Mouse (Mus musculus) lung, adult 2 months (tissue): ENCODE measurements at regions not wholly inside any gene's neighbourhood (a gene's known extent, or its start where the extent isn't known, plus 50 kb on each side); places are given as distances from the start of the nearest gene placed in this dataset.

Experiments
- CTCF ChIP-seq: fragments of 200-500 bp; IDR thresholded peaks from 2 replicates; pipeline ENCODE4 v1.5.1; 2011; ENCODE audit warnings: mild to moderate bottlenecking, low read length, control low read depth; ENCODE audit not compliant: insufficient read depth
- POLR2A ChIP-seq: fragments of 200-500 bp; IDR thresholded peaks from 2 replicates; pipeline ENCODE4 v1.6.1; 2011; ENCODE audit warnings: low read depth, mild to moderate bottlenecking, control low read depth, low read length, borderline replicate concordance; ENCODE audit errors: extremely low read depth

DNA sequence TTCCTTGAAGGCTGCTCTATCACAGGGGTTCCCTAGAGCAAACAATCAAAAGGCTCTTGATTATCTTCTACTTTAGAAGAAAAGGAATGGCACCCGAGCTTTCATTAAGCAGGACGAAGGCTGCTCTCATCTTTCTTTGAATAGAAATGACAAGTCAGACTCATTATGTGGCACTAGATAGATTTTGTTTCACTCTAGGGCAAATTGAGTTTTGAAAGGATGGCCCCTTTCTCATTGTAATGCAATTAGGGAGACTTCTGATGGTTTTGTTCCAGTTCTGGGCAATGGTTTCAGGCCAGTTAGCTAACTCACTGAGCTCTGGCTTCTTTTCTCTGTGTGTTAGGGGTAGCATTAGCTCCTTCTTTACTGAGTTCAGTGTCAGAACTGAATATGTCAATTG, 69.5 kb upstream of the Acpp start:
- TF ChIP-seq CTCF (no peak), POLR2A (no peak)
